Mouse (Mus musculus) C2C12 (cell line): ENCODE data around the gene Vwf.

ENCODE experiments used
- CTCF ChIP-seq: IDR thresholded peaks from one replicate; pipeline ENCODE4 v1.5.1; 2011; ENCODE audit not compliant: control insufficient read depth, insufficient read depth, insufficient read length
- MAX ChIP-seq: IDR thresholded peaks from one replicate; pipeline ENCODE4 v1.6.1; 2011; ENCODE audit warnings: mild to moderate bottlenecking, control low read depth
- MYOD1 ChIP-seq: IDR thresholded peaks from one replicate; pipeline ENCODE4 v1.6.1; 2011; ENCODE audit warnings: low read depth; ENCODE audit not compliant: control insufficient read depth, insufficient read length

DNA sequence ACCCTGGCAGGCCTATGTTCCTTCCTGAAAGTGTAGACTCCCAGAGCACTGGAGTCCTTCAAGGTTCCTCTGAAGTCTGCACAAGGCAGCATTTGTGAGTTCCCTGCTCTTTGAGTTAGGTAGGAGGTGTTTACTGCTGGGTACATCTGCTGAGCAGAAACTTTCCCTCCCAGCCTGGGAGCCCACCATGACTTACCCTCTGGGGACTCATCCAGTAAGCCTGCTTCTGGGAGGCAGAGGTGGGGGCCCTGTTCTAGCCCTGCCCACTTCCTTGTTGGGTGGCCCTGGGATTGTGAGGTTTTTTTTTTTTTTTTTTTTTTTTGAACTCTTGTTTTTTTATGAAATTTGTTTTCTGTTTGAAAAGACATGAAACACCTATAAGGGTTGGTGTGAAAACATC is 35.9 kb upstream of the Vwf start:
- TF ChIP-seq CTCF, result no peak
- no peak for TF ChIP-seq MAX
- TF ChIP-seq MYOD1, result no peak
